Mouse (Mus musculus) ES-Bruce4 (cell line): ENCODE measurements around the gene Wscd1.

Source experiments
- CTCF ChIP-seq: IDR thresholded peaks from one replicate; pipeline ENCODE4 v1.8.1; 2011; ENCODE audit warnings: low read depth, low read length
- EP300 ChIP-seq: IDR thresholded peaks from 2 replicates; pipeline ENCODE4 v1.6.1; 2011; ENCODE audit warnings: low read depth, low read length; ENCODE audit not compliant: insufficient read depth
- POLR2A ChIP-seq: IDR thresholded peaks from one replicate; pipeline ENCODE4 v1.8.1; 2011; ENCODE audit warnings: low read length; ENCODE audit not compliant: insufficient read depth

GRCm38 (mm10) chr11:71764743-71765142, 15.0 kb downstream of the Wscd1 start:
- TF ChIP-seq EP300, result peak; percentile 98
- TF ChIP-seq POLR2A, result no peak
- TF ChIP-seq CTCF, result no peak
